Mouse (Mus musculus) kidney, postnatal 4 days (tissue): ENCODE data around the gene Mfsd1.

Experiments used
- DNase-seq, 2 experiments: peaks; one replicate each; pipeline ENCODE4 v3.0.0; 2021; ENCODE audit warnings: mixed read lengths in 2 of 2

Gene Mfsd1

DNA sequence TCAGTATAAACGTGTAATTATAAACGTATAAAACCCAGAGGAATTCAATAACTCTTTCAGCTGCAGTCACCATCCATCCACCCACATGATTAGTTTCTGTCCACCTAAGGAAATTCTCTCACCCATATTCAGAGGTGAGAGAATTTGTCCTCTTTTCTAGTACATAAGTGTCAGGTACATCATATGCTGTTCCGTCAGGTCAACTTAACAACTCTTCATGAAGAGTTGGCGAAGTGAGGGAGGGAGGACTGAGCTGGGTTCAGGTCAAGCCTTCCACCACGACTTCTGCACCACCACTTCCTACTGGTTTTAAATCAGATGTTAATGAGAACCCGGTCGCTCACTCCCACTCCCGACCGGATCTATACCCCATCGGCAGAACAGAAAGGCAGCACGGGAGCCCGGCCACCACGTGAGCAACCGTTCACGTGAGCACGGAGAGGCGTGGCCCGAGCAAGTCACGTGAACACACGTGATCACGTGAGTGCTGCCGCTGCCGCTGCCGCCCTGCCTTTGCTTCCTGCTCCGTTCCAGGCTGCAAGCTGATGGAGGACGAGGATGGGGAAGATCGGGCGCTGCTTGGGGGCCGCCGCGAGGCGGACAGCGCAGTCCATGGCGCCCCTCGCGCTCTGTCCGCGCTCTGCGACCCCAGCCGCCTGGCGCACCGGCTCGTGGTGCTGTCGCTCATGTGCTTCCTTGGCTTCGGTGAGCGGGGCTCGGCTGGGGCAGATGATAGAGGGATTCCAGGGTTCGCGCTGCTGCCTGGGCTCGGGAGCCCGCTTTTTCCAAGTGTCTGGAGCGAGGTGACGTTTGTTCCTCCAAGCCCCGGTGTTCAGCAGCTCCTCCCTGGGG is at the start of gene Mfsd1:
TSS of gene Mfsd1 (plus strand) at position 469 of the 852 bp plus-strand sequence.
- peak; percentile 90 to 94 for DNase-seq

DNA sequence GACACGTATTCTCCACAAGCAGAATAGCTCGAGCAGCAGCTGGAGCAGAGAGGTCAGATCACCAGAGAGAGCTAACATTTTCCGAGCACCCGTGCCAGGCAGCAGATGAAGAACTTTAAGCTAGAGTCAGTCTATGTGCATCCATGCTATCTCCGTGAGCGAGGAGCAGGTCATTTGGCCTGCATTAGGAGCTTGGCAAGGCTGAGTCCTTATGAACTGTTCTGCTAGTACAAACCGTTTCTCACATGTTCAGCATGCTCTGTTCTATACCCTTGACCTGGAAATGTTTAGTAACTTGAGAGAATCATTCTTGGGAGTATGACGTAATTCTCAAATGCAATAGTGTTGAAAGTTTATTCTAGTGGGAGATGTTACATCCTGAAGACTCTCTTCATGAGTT is 38.9 kb upstream of the Mfsd1 start:
- no peak for DNase-seq

DNA sequence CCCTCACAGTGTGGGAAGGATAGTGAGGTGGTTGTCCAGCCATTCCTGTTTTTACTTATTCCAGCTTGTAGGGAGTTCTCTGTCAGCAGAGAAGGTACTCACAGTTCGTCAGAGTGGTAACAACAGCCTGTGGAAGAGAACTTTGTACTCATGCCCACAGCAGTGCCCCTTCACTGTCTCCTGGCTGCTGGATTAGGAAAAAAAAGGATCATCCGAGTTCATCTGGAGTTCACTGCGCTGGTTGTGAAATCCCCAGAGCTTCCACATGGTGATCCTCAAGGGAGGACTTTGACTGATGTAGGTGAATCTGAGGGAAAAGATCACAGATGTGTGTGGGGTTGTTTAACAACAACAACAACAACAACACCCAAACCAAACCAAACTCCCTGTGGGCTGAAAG is 31.3 kb upstream of the Mfsd1 start:
- no peak for DNase-seq

DNA sequence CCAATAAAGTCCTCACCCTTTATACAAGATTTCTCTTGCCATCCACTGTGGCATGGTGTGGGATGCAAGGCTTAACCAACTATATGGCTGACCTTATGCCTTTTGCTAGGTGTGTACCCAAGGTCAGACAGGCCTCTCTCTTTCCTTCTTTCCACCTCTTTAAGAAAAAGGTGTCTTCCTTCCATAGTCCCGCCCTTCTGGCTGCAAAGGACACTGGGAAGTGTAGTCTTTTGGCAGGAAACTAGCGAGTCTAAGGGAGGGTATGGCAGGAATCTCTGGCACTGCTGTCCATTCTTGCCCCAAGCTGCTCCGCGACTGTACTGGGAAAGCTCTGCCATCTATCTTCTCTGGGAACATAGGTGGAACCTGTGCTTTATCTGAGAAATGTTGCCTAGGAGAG is 29.3 kb upstream of the Mfsd1 start:
- peak; percentile 25 to 35 for DNase-seq

DNA sequence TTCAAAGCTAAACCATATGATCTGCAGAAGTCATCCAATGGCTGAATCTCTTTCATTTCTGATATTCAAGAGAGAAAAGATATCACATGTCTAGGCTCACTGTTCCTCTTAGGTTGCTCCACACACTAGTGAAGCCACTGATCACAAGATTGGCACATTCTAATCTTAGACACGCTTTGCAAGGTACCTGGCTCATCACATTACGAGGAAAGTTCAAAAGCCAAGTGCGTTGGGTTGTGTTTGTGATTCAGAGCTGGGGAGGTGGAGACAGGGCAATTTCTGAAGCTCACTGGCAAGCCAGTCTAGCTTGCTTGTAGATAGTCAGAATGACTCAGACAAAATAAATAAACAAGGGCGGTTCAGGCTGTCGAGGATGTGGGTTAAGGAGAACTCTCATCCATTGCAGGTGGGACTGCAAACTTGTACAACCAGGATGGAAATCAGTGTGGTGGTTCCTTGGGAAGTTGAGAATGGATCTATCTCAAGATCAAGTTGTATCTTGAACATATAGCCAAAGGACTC is 28.6 kb upstream of the Mfsd1 start:
- DNase-seq, result no peak

DNA sequence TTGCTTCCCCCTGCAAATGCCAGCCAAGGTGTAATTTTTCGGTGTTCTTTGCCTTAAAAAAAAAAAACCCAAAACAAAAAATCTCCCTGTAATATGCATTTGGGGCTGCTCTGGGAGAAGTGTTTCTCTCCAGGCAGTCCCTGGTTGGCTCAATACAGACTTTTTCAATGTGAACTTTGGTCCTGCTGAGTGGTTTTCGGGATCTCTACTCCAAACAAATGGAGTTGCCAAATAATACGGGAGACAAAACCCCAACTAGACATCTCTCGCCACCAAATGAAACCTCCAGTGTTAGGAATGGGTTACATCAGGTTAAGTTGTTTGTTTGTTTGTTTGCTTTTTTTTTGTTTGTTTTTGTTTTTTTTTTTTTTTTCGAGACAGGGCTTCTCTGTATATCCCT is 27.3 kb upstream of the Mfsd1 start:
- DNase-seq, result no peak

DNA sequence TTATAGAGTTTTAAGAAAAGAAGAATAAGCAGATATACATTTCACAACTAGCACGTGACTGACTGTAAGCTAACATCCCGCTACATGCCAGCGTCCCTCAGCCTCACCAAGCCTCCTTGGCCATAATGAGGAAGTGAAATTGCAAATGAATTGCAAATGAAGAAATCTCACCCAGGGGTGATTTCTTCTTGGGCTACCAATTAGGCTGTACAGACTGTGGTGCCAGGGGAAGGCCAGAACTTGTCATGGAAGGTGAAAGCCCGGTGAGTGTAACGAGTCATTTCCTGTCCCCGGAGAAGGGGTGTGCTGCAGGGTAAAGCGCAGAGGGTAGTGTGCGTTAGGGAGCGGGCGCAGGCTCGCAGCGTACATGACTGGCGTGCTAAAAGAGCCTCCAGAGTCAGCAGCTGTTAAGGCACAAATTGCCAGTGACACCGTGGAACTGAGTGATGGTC is 25.3 kb upstream of the Mfsd1 start:
- DNase-seq, result peak in 1 of 2 experiments; percentile 19

DNA sequence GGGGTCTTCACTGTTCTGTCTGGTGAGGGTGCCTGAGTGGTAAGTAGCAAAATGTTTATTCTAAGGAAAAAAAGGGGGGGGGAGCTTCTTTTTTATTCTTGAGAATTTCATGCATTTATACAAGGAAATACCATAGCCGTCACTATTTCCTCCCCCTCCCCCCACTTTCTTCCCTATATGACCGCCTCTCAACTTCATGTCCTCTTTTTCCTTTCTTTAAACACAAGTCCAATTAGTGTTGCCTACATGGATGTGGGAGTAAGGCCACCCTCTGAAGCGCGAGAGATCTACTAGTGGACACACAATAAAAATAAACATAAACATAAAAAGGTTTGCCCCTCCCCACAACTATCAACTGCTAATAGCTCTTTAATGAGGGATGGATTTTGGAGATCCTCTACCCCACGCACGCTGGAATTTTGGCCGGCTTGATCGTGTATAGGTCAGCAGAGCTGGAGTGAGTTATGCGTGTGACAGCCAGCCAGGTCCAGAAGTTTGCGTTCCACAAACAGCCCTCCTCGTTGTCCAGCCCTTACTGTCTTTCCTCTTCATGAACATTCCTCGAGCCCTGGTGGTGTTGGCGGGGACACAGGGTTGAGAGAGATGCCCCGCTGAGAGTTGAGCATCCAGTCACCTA is 24.7 kb upstream of the Mfsd1 start:
- DNase-seq, result peak; percentile 43 to 63

DNA sequence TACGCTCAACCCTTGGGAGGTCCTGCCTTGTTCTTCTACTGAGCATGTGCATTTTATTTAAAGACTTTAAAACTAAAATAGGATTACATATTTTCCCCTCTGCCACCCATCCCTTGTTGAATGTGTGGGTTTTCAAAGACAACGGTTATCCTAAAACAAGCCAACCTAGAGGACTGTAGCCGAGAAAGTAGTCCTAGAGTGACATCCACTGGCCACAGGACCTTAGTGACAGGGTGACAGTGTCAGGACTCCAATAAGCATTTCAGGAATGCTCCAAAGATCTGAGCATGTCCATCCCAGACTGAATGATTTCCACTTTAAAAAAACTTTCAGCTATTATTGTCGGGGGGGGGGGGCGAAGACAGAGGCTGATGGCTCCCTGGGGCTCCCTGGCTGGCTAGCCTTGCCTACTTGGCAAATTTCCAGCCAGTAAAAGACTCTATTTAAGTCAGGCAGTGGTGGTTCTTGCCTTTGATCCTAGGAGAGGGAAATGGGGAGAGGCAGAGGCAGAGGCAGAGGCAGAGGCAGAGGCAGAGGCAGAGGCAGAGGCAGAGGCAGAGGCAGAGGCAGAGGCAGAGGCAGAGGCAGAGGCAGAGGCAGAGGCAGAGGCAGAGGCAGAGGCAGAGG is 17.7 kb upstream of the Mfsd1 start:
- peak; percentile 35 to 48 for DNase-seq

DNA sequence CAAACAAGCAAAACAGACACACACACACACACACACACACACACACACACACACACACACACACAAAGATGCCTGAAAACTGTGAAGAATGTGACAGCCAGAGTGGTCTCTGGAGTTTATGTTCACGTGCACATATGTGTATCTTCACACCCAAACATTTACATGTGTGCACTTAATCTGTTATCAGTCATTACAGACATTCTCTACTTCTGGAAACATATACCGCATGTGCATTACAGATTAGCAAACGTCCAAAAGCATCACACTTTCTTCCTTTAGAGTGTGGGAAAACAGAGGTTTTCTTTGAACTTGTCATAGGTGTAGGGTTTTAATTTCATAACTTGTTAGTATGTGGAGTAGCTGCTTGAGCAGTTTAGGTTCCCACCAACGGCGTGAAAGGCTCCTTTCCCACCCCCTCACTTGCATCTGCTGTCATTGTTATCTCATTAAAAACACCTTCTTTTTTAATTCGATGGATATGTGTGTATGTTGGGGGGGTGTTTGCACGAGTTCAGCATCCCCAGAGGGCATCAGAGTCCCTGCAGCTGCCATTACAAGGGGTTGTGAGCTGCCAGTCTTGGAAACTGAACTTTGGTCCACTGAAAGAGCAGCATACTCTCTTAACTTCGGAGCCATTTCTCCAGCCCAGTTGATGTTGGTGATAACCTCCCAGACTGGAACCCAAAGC is 16.9 kb upstream of the Mfsd1 start:
- no peak for DNase-seq

DNA sequence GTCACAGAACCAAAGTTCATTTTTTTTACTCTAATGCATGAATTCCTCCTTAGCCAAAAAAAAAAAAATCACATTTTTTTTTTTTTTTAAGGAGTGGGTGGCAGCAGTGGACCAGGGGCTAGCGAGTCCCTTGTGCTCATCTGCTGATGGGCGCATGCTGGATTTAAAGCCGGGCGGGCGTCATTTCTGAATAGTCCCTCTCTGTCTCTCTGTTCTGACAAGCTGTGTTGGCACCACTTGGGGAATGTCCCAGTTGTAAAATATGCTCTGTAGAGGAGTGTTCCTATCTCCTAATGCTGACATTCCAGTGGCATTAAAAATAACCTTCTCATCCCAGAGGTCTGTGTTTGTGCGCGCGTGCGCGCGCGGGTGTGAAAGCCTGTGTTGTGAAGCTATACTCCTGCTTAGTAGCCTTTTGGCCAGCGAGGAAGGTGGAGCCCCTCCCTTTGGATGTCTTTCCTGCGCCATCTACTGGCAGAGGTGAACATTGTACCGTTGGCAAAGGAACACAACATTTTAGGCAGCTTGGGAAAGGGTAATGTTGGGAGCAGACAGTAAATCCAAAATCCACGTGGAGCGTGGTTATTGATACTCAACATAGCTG is 14.4 kb upstream of the Mfsd1 start:
- DNase-seq, result peak; percentile 71 to 79

DNA sequence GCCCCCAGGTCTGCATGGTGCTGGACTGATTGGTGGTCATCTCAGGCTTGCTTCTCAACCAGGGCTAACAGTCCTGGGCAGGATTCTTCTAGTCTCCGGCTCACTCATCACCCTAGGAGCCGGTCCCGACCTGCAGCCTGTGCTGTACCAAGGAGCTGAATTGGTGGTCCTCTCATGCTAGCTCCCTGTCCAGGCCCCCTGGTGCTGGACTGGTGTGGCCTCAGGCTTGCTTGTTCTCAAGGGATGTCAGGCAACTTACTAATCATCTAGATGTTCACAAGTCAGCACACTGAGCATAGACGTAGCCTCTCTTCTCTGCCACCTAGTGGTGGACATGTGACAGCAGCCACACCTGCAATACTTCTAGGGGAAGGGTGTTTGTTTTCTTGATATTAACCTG is 9.6 kb upstream of the Mfsd1 start:
- DNase-seq, result peak; percentile 36 to 56

DNA sequence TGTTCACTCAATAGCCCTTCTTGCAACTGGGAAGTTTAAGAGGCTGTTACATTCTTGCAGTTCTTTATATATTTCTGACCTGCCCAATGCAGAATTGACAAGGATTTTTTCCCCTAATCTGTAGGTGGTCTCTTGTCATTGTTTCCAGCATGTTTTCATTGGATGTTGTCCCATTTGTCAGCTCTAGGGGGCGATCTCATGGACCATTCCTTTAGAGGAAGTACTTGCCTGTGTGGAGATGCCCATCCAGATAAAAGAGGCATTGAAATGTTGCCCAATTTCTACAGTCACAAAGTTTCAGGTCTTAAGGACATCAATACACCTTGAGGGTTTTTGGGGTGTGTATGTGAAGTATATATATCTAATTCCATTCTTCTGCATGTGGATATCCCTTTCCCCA is 9.0 kb upstream of the Mfsd1 start:
- no peak for DNase-seq

DNA sequence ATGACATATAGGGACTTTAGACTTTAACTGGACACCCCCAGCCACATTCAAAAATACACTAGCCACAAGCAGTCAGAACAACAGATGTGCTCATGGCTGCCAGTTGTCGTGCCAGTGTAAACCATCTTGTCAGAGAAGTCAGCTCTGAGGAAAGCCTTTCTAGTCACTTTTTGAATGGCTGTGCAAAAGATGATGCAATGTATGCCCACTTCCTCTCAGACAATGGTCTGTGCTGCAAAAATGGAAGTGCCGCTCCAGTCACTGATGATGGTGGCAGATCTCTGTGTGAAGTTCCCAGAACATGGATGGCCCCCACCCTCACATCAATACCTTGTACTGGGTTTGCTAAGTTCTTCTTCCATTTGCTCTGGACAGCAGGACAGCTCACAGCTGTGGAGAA is 6.3 kb upstream of the Mfsd1 start:
- DNase-seq, result no peak

DNA sequence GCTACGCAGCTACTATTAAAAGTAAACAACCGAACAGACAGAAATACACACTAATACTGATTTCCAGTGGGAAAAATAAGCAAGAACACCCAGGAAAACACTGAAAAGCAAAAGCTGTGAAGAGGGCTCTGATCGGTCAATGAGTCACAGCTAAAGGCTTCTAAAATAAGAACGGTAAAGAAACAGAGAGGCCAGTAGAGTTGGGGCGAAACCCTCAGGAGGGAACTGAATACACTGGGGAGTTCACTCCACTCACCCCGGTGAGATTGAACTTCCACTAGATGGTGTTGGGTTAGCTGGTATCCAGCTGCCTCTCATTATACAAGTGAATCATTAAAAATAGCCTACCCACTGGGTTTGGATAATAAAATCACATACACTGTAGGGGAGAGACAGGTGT is 5.8 kb upstream of the Mfsd1 start:
- DNase-seq, result no peak

DNA sequence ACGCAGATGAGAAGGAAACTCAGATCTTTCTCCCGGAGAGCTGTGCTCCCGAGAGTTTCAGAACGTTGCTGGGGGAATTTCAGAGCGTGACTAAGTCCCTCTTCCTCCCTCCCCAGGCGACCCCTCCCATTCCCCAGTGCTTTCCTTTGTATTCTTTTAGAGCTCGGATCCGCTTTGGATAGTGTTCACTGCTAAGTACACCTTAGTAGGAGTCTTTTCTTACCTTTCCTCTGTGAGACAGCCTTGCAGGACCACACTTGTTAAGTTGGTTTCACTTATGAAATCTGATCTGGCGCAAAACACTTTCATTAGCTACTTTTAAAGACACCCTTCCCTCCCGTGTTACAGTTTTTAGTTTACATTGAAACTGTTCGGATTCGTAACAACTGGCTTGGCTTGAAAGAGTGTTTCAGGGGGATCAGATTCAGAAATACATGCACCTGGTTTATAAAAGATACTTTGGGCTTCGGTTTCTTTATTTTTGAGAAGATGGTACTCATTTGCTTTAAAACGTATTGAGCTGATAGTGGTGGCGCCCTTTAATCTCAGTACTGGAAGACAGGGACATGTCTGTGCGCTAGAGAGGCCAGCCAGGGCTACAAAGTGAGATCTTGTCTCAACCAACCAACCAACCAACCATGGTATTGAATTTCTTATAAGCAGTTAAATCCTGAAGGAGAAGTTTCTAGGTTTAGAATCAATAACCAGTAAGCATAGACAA is 744 bp downstream of the Mfsd1 start:
- DNase-seq, result no peak

DNA sequence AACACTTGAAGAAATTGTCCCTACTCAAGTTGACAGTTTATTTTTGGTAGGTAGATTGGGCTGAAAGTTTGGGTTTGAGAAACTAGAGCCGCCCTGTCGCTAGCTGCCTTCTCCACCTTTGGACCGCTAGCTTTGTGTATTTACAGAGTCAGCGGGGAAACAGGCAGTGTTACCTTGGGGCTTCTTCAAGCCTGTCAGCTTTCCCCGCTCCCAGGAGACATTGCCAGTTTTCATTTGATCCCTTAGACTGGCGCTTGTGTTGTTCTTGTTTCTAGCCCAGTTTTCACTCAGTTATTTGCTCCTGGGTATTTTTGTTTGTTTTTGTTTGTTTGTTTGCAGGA is 1.3 kb downstream of the Mfsd1 start:
- peak in 1 of 2 experiments; percentile 17 for DNase-seq

DNA sequence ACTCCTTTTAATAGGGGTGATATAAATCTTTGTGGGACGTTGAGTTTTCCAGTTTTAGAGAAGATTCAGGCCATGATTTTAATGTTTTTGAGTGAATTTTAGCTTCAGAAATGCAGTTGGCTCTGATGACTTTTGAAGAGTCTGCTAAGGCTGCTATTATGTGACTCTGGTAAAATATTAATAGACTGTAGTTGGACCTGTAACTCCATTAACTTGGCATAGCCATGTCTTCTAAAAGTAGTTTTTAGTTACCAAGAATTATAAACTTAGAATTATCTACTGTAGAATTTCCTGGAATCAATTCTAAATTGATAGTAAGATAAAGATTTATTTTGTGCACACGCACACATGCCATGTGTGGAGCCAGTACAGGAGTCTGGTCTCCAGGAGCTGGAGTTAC is 4.0 kb downstream of the Mfsd1 start:
- no peak for DNase-seq

DNA sequence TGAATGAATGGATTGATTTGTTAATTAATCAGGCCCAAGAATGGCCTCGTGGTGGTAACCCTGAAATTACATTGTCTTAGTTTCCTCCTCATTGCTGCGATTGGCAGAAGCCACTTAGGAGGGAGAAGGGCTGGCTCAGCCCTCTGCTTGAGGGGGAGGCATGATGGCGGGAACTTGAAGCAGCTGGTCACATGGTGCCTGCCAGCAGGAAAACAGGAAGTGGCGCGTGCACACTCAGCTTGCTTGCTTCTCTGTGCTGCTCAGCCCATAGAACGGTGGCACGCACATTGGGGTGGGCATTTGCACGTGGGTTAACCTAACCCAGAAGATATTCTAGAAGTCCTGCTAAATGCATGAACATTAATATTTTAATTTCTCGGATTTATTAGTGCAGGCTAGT is 4.9 kb downstream of the Mfsd1 start:
- peak in 1 of 2 experiments; percentile 23 for DNase-seq

DNA sequence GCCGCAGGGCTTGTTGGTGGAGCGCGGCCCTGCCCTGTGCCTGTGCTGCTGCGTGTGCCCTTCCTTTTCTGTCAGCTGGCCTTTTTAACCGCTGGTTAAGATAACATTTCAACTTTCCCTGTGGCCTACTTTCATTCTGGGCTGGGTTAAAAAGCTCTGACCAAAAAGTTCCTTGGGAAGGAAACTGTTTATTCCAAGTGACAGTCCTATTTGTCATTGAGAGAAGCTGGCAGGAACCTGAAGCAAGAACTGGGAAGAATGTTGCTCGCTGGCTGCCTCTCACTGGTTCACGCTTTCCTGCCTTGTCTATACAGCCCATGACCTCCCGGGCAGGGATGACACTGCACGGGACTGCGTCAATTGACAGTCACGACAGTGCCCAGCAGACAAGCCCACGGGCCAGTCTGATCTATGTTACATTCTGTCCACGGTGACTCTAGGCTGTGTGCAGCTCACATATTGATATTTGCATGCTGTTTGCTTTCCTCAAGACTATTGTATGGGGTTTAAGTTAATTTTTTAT is 19.1 kb downstream of the Mfsd1 start:
- DNase-seq, result no peak

DNA sequence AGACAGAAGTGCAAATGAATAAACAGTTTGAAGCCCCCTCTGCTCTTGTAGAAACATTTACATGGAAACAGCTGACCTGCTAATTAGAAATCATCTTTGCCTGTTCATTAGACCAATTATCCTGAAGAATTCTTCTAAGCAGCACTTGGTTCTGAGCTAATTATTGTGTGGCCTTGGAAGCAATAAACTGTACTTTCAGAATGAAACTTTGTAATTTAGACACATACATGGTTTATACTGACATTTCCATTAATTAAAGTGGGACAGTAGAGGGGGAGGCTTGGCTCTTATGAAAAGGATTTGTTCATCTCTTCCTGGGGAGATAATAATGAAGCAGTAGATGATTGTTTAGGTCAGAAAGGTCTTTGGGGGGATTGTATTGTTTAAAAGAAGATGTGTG is 35.7 kb downstream of the Mfsd1 start:
- no peak for DNase-seq

DNA sequence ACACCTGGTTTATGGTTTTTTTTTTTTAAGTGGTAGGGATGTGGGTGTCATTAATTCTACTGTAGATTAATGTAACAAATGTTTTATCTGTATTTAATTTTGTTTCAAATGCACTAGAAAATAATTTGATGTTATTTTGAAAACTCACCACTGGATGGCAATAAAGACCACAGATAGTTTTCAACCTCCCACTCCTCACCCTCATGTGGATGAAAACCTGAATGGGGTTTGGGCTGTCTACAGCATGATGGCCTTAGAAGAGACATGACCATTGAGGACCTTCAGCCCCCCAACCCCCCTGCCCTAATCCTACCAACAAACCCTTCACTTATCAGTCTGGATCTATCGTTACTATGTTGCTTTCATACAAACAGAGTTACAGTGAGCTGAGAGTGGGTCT is 42.1 kb downstream of the Mfsd1 start:
- no peak for DNase-seq
